Mouse (Mus musculus): ENCODE measurements around the gene Senp3.

Gene Senp3

DNA sequence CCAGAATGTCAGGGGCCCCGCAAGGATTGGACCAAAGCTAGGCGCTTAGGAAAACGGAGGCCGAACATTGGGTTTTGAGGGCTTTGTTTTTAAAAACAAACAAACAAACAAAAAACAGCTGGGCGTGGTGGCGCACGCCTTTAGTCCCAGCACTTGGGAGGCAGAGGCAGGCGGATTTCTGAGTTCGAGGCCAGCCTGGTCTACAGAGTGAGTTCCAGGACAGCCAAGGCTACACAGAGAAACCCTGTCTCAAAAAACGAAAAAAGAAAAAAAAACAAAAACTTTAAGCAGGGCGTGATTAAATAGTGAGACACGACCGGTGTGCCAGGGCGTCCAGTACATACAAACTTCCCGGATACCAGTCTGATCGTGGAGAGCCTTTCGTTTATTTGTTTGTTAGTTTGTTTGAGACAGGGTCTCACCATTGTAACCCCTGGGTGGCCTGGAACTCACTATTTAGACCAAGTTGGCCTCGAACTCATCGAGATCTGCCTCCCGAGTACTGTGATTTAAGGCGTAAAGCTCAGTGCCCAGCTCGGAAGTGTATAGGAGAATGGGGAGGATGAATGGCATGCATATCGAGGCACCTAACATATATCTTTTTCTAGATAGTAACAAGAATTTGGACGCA lies 440 bp upstream of the Senp3 start:
- TF ChIP-seq NANOG (IDR thresholded peaks at IDR 0.05; ENCODE audit: borderline replicate concordance, low read length), result no peak
- TF ChIP-seq POU5F1 (IDR thresholded peaks at IDR 0.05; ENCODE audit: borderline replicate concordance, low read length), result no peak
- no peak for TF ChIP-seq CTCF (conservative IDR thresholded peaks at IDR 0.05; ENCODE audit: low read length)
- Histone ChIP-seq H3K27me3 (ENCODE audit: insufficient read depth, low read length) (no peaks in the 10 kb centered on the region), H3K4me3 (replicated peaks; ENCODE audit: low read length) (peak overlapping the region; percentile 95)

DNA sequence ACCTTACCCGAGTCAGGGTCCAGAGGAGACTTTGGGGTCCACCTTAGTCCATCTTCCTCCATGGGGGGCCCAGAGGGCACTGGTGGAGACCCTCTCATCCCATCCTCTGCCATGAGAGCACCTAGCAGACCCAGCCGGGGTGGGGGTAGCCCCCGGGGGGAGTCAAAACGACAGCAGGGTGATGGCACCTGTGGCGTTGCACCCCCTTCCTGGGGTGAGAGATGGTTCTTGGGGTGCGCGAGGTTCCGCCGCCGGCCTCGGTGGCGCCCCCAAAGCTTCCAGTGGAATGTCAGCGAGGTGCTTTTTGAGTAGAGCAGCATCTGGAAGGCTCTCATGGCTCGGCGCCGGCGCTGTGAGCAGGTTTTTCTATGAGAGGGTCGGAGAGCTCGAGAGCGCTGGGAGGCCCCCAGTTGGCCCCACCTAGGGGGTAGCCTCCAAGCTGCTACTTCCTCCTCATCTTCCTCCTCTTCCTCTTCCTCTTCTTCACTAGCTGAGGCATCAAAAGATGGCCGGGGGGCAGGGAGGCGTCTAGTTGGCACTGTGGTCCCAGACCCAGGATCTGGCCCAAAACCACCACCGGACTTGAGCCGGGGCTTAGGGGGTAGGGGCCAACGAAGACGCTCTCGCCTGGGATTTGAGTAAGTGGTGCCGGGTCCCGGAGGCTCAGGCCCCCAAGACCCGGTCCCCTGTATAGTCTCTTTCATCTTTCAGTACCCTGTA lies 1.6 kb downstream of the Senp3 start:
- Histone ChIP-seq H3K4me3 (replicated peaks; ENCODE audit: low read length) (peak overlapping the region; percentile 95), H3K4me1 (replicated peaks; ENCODE audit: low read depth, low read length) (peaks cover 85% of the 10 kb centered on the region), H3K9me3 (ENCODE audit: low read length) (no peaks in the 10 kb centered on the region), H3K36me3 (ENCODE audit: insufficient read depth, low read length) (peaks cover 68% of the 10 kb centered on the region), H3K27me3 (ENCODE audit: insufficient read depth, low read length) (no peaks in the 10 kb centered on the region)
- TF ChIP-seq NANOG (IDR thresholded peaks at IDR 0.05; ENCODE audit: borderline replicate concordance, low read length) (no peak), POU5F1 (IDR thresholded peaks at IDR 0.05; ENCODE audit: borderline replicate concordance, low read length) (no peak), CTCF (conservative IDR thresholded peaks at IDR 0.05; ENCODE audit: low read length) (no peak)

More for the DNA sequence above, 440 bp upstream of the Senp3 start:
- Histone ChIP-seq H3K4me1 (replicated peaks; ENCODE audit: low read depth, low read length) (peaks cover 85% of the 10 kb centered on the region), H3K9me3 (ENCODE audit: low read length) (no peaks in the 10 kb centered on the region), H3K36me3 (ENCODE audit: insufficient read depth, low read length) (peaks cover 53% of the 10 kb centered on the region)

DNA sequence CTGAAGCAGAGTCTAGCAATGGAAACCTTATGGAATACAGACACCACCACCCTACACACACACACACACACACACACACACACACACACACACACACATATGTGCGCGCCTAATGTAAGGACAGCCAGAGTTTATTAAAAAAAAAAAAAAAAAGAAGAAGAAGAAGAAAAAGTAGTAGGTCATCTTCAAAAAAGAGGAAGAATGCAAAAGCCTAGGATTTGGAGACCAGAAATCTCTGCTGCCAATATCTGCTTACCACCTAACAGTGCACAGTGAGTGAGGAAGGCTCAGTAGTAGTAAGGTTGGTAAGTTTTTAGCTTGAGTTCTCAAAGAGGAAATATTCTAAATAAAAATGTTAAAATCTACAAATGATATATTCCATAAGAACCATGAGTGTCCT lies 2.7 kb downstream of the Senp3 start:
- no peaks in the 10 kb centered on the region for H3K27me3 ChIP-seq (ENCODE audit: insufficient read depth, low read length)
- peaks cover 85% of the 10 kb centered on the region for H3K4me1 ChIP-seq (replicated peaks; ENCODE audit: low read depth, low read length)
- H3K4me3 ChIP-seq (replicated peaks; ENCODE audit: low read length), result peak overlapping the region; percentile 95
- TF ChIP-seq POU5F1 (IDR thresholded peaks at IDR 0.05; ENCODE audit: borderline replicate concordance, low read length), result no peak
- no peak for TF ChIP-seq NANOG (IDR thresholded peaks at IDR 0.05; ENCODE audit: borderline replicate concordance, low read length)
- TF ChIP-seq CTCF (conservative IDR thresholded peaks at IDR 0.05; ENCODE audit: low read length), result no peak
- H3K9me3 ChIP-seq (ENCODE audit: low read length), result no peaks in the 10 kb centered on the region
- H3K36me3 ChIP-seq (ENCODE audit: insufficient read depth, low read length), result peaks cover 77% of the 10 kb centered on the region

DNA sequence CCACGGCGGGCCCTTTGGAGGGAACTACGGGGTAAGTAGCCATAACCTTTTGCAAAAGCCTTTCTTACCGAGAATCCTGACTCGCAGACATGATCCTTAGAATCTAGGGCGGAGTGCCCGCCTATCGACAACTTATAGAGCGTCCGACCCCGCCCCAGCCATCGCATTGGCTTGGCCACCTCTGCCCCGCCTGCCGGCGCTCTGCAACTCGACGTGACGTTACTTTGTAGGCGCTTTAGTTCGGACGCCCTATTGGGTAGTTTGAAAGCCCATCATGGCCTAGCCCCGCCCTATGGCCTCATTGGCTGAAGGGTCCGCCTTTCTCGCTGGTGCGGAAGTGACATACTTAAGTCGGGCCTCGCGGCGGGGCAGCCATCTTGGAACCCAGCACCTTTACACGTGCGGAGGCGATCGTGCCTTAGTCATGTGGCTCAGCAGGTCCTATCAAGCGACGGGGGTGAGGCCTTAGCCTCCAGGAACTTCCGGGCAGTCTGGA lies 9.6 kb downstream of the Senp3 start, which contains the start of gene Eif4a1:
Gene Eif4a1 (minus strand): TSS at position 213 of the 496 bp plus-strand sequence.
- Histone ChIP-seq H3K4me1 (replicated peaks; ENCODE audit: low read depth, low read length) (peaks cover 76% of the 10 kb centered on the region), H3K4me3 (replicated peaks; ENCODE audit: low read length) (peak within 1 kb of the TSS; percentile 99), H3K27me3 (ENCODE audit: insufficient read depth, low read length) (no peaks in the 10 kb centered on the region), H3K9me3 (ENCODE audit: low read length) (no peaks in the 10 kb centered on the region), H3K36me3 (ENCODE audit: insufficient read depth, low read length) (peaks cover 91% of the 10 kb centered on the region)
- TF ChIP-seq NANOG (IDR thresholded peaks at IDR 0.05; ENCODE audit: borderline replicate concordance, low read length), result no peak
- no peak for TF ChIP-seq CTCF (conservative IDR thresholded peaks at IDR 0.05; ENCODE audit: low read length)
- TF ChIP-seq POU5F1 (IDR thresholded peaks at IDR 0.05; ENCODE audit: borderline replicate concordance, low read length), result no peak

DNA sequence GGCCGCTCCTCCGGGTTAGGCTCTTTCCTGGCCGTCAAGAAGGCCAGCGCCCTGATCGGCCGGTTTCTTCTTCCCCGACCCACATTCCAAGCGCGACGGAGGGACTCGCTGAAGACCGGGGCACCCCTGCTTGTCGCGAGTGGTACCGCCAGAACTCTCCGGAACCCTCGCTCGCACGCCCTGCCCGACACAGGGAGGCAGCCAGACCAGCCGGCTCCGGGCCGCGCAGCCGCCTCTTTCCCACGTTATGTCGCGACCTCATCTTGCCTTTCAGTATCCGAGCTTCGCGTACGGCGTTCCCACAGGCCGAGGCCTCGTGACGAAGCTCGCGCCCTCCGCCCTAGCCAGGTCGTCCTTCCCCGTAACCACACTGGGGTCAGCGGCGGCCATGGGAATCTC lies 10.2 kb downstream of the Senp3 start:
- Histone ChIP-seq H3K4me1 (replicated peaks; ENCODE audit: low read depth, low read length) (peaks cover 71% of the 10 kb centered on the region), H3K27me3 (ENCODE audit: insufficient read depth, low read length) (no peaks in the 10 kb centered on the region), H3K4me3 (replicated peaks; ENCODE audit: low read length) (peak overlapping the region; percentile 99), H3K36me3 (ENCODE audit: insufficient read depth, low read length) (peaks cover 90% of the 10 kb centered on the region), H3K9me3 (ENCODE audit: low read length) (no peaks in the 10 kb centered on the region)
- TF ChIP-seq CTCF (conservative IDR thresholded peaks at IDR 0.05; ENCODE audit: low read length) (no peak), NANOG (IDR thresholded peaks at IDR 0.05; ENCODE audit: borderline replicate concordance, low read length) (no peak), POU5F1 (IDR thresholded peaks at IDR 0.05; ENCODE audit: borderline replicate concordance, low read length) (no peak)

DNA sequence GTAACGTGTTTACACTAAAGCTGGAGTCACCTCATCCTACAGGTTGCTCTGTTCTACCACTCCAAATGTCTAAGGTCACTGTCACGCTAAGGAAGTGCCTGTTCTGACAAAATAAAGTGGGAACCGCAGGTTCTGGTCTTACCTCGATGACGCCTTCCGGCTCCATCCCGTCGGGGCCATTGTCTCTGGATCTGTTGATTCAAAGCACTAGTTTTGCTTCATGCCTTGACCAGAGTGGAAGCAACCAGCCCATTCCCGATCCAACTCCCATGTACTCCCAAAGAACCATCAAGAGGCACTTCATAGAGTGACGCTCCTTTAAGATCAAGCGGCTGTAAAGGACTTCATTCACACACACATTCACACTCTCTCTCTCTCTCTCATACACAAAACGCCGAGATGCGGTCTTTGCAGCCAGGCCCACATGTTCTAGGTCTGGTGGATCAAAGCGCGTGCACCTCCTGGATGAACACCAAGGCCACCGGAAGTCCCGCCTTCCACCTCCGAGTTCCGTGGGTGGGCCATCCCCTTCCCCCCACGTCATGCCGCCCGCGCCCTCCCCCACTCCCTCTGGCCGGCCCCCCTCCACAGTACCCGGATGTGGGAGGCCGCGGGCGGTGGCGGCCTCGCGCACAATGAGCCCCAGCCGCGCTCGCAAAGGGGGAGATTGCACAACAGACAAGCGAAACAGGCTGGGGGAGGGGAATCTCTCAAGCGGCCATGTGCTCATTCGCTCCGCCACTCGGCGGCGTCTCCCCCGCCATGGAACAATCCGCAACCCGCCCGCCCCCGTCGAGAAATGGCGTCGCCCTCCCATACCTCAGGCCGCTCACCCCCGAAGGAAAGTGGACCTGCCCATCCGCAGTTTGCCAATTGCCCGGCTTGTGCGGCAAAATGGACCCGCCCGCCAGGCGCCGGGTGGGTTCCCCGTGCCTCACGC lies 10.8 kb downstream of the Senp3 start:
- H3K4me3 ChIP-seq (replicated peaks; ENCODE audit: low read length), result peak overlapping the region; percentile 99
- H3K4me1 ChIP-seq (replicated peaks; ENCODE audit: low read depth, low read length), result peaks cover 69% of the 10 kb centered on the region
- H3K9me3 ChIP-seq (ENCODE audit: low read length), result no peaks in the 10 kb centered on the region
- H3K36me3 ChIP-seq (ENCODE audit: insufficient read depth, low read length), result peaks cover 88% of the 10 kb centered on the region
- H3K27me3 ChIP-seq (ENCODE audit: insufficient read depth, low read length), result no peaks in the 10 kb centered on the region
- TF ChIP-seq NANOG (IDR thresholded peaks at IDR 0.05; ENCODE audit: borderline replicate concordance, low read length) (no peak), CTCF (conservative IDR thresholded peaks at IDR 0.05; ENCODE audit: low read length) (no peak), POU5F1 (IDR thresholded peaks at IDR 0.05; ENCODE audit: borderline replicate concordance, low read length) (no peak)

DNA sequence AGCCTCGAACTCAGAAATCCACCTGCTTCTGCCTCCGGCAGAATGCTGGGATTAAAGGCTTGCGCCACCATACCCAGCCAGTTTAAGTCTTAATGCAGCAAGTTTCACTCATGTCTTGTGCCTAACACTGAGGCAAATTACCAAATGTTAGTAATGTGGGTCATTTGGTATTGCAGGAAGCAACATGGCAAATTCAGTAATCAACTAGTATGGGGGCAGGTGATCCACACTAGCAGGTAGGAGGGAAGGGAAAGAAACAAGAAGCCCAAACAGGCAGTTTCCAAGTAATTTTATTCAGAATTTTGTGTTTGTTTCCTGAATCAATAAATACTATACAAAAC lies 15.2 kb downstream of the Senp3 start:
- Histone ChIP-seq H3K36me3 (ENCODE audit: insufficient read depth, low read length) (peaks cover 74% of the 10 kb centered on the region), H3K27me3 (ENCODE audit: insufficient read depth, low read length) (no peaks in the 10 kb centered on the region)
- TF ChIP-seq NANOG (IDR thresholded peaks at IDR 0.05; ENCODE audit: borderline replicate concordance, low read length), result no peak
- no peak for TF ChIP-seq POU5F1 (IDR thresholded peaks at IDR 0.05; ENCODE audit: borderline replicate concordance, low read length)
- no peak for TF ChIP-seq CTCF (conservative IDR thresholded peaks at IDR 0.05; ENCODE audit: low read length)

More for the DNA sequence above, 15.2 kb downstream of the Senp3 start:
- peaks cover 67% of the 10 kb centered on the region for H3K4me1 ChIP-seq (replicated peaks; ENCODE audit: low read depth, low read length)
- H3K9me3 ChIP-seq (ENCODE audit: low read length), result no peaks in the 10 kb centered on the region
- H3K4me3 ChIP-seq (replicated peaks; ENCODE audit: low read length), result 0 out of 2 replicates have a peak overlapping the region, but pooled peaks have one; percentile 20
